Mouse (Mus musculus): ENCODE data around the gene Zfp606. TPM values are rescaled to one million over a fixed set of nuclear protein-coding genes. Genes with fewer than 3 reads are reported as not detected.

The Zfp606 gene
- 24.5 TPM for polyA plus RNA-seq (2014; fragmentation: Illumina TruSeq; extraction: RNeasy Lipid Tissue Mini Kit (QIAGEN cat#74804); ENCODE audit: low replicate concordance)

GRCm38 (mm10) chr7:12478158-12479008 is at the start of gene Zfp606:
Gene Zfp606, plus strand, starts transcription at chr7:12478293.

GRCm38 (mm10) chr7:12512217-12512616 is 34.1 kb downstream of the Zfp606 start, which contains the start of gene 2900092C05Rik:
Gene 2900092C05Rik, plus strand, starts transcription at chr7:12512517.

Other genes starting within 250 kb of the Zfp606 start
- not detected for gene Vmn1r81, start 210.0 kb upstream of the Zfp606 start, polyA plus RNA-seq (2014; fragmentation: Illumina TruSeq; extraction: RNeasy Lipid Tissue Mini Kit (QIAGEN cat#74804); ENCODE audit: low replicate concordance)
- gene Vmn1r82, start 177.9 kb upstream of the Zfp606 start, polyA plus RNA-seq (2014; fragmentation: Illumina TruSeq; extraction: RNeasy Lipid Tissue Mini Kit (QIAGEN cat#74804); ENCODE audit: low replicate concordance) = not detected
- gene Vmn1r83, start 148.8 kb upstream of the Zfp606 start, polyA plus RNA-seq (2014; fragmentation: Illumina TruSeq; extraction: RNeasy Lipid Tissue Mini Kit (QIAGEN cat#74804); ENCODE audit: low replicate concordance) = not detected
- gene Vmn1r84, start 109.0 kb upstream of the Zfp606 start, polyA plus RNA-seq (2014; fragmentation: Illumina TruSeq; extraction: RNeasy Lipid Tissue Mini Kit (QIAGEN cat#74804); ENCODE audit: low replicate concordance) = not detected
- gene Zfp551, start 55.5 kb upstream of the Zfp606 start, polyA plus RNA-seq (2014; fragmentation: Illumina TruSeq; extraction: RNeasy Lipid Tissue Mini Kit (QIAGEN cat#74804); ENCODE audit: low replicate concordance) = 1.3 TPM
- gene 2900092C05Rik, start 34.2 kb downstream of the Zfp606 start, polyA plus RNA-seq (2014; fragmentation: Illumina TruSeq; extraction: RNeasy Lipid Tissue Mini Kit (QIAGEN cat#74804); ENCODE audit: low replicate concordance) = not detected
- gene Vmn2r53, start 130.5 kb downstream of the Zfp606 start, polyA plus RNA-seq (2014; fragmentation: Illumina TruSeq; extraction: RNeasy Lipid Tissue Mini Kit (QIAGEN cat#74804); ENCODE audit: low replicate concordance) = not detected
- gene Vmn2r54, start 162.0 kb downstream of the Zfp606 start, polyA plus RNA-seq (2014; fragmentation: Illumina TruSeq; extraction: RNeasy Lipid Tissue Mini Kit (QIAGEN cat#74804); ENCODE audit: low replicate concordance) = not detected
- gene Vmn2r55, start 206.7 kb downstream of the Zfp606 start, polyA plus RNA-seq (2014; fragmentation: Illumina TruSeq; extraction: RNeasy Lipid Tissue Mini Kit (QIAGEN cat#74804); ENCODE audit: low replicate concordance) = not detected